Mouse (Mus musculus) 416B (cell line): ENCODE data around the gene Ntf5.

Experiments
- DNase-seq: peaks from one replicate; pipeline ENCODE4 v3.0.0; 2011; ENCODE audit warnings: low read depth

Ntf5 gene

GRCm38 (mm10) chr7:45403532-45404261, 9.8 kb upstream of the Ntf5 start:
- peak; percentile 88 for DNase-seq

GRCm38 (mm10) chr7:45405091-45406075, 8.1 kb upstream of the Ntf5 start, which contains the start of gene Kcna7:
TSS of gene Kcna7 (plus strand) at chr7:45405653.
- DNase-seq, result peak; percentile 76

- no peak for DNase-seq
Measured at GRCm38 (mm10) chr7:45406157-45407156, 7.0 kb upstream of the Ntf5 start.

GRCm38 (mm10) chr7:45407836-45408235, 5.7 kb upstream of the Ntf5 start:
- DNase-seq, result no peak

DNA sequence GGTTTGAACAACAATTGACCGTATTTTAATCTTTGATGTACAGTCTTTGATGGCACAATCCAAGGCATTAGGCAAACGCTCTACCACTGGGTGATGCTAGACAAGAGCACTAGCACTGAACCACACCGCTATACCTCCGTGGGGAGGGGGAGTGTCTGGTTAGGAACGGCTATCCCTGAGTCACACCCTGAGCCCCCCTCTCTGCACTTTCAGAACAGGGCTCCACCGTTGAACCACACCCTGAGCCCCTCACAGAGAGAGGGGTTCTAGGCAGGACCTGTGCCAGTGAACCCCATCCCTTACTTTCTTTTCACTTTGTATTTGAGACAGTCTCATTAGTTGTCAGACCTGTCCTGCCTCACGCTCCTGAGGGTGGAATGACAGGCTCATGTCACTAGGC, 5.1 kb upstream of the Ntf5 start:
- DNase-seq, result no peak

DNA sequence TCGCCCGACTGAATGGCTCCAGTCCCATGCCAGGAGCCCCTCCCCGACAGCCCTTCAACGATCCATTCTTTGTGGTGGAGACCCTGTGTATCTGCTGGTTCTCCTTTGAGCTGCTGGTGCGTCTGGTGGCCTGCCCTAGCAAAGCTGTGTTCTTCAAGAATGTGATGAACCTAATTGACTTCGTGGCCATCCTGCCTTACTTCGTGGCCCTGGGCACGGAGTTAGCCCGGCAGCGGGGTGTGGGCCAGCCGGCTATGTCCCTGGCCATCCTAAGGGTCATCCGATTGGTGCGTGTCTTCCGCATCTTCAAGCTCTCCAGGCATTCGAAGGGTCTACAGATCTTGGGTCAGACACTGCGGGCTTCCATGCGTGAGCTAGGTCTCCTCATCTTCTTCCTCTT, 4.5 kb upstream of the Ntf5 start:
- no peak for DNase-seq

DNA sequence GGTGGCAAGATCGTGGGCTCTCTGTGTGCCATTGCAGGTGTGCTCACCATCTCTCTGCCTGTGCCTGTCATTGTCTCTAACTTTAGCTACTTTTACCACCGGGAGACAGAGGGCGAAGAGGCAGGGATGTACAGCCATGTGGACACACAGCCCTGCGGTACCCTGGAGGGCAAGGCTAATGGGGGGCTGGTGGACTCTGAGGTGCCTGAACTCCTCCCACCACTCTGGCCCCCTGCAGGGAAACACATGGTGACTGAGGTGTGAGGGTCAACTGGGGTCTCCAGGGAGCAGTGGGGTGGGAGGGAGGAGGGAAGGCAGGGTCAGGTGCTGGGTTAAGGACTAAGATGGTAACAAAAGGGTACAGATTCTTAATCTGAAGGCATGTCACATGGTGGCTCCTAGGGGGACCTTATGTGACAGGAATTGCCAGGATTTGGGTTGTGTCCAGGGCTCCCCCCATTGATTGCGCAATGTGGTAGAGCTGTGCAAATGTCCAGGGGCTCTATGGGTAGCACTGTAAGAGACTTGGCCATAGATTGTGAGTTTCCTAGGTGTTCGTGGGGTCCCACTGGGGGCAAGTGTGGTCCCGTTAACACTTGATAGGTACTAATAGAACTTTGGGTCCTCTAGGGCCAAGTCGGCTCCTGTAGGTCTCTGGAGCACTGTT, 3.9 kb upstream of the Ntf5 start:
- no peak for DNase-seq

- no peak for DNase-seq
Measured at GRCm38 (mm10) chr7:45412421-45412820, 1.1 kb upstream of the Ntf5 start.

- no peak for DNase-seq
Measured at GRCm38 (mm10) chr7:45413864-45414739, 607 bp downstream of the Ntf5 start.

DNA sequence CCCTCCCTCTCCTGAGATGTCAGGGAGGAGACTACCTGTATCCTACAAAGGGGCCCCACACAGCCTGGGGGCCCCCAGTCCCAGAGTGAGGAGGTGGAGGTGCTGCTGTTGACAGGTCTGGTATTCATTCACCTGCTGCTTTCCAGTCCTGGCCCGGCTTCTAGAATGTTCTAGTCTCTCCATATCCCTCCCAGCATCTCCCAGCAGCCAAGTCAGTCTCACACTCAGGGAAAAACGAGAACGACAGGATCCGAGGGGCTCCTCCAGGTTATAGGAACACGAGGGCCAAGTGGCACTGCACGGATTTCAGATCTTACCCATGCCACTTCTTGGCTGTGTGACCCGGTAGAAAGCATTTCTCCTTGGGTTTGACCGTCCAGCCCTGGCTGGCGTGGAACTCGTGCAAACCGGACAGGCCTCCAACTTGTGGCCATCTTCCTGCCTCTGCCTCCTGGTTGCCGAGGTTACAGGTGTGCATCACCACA, 1.3 kb downstream of the Ntf5 start:
- no peak for DNase-seq

DNA sequence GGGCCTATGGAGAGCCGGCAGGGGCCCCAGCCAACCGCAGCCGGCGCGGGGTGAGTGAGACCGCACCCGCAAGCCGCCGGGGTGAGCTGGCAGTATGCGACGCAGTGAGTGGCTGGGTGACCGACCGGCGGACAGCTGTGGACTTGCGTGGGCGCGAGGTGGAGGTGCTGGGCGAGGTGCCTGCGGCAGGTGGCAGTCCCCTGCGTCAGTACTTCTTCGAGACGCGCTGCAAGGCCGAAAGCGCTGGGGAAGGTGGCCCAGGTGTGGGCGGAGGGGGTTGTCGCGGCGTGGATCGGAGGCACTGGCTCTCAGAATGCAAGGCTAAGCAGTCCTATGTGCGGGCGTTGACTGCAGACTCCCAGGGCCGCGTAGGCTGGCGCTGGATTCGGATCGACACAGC, 2.1 kb downstream of the Ntf5 start:
- DNase-seq, result no peak

GRCm38 (mm10) chr7:45417962-45418492, 4.5 kb downstream of the Ntf5 start:
- no peak for DNase-seq

DNA sequence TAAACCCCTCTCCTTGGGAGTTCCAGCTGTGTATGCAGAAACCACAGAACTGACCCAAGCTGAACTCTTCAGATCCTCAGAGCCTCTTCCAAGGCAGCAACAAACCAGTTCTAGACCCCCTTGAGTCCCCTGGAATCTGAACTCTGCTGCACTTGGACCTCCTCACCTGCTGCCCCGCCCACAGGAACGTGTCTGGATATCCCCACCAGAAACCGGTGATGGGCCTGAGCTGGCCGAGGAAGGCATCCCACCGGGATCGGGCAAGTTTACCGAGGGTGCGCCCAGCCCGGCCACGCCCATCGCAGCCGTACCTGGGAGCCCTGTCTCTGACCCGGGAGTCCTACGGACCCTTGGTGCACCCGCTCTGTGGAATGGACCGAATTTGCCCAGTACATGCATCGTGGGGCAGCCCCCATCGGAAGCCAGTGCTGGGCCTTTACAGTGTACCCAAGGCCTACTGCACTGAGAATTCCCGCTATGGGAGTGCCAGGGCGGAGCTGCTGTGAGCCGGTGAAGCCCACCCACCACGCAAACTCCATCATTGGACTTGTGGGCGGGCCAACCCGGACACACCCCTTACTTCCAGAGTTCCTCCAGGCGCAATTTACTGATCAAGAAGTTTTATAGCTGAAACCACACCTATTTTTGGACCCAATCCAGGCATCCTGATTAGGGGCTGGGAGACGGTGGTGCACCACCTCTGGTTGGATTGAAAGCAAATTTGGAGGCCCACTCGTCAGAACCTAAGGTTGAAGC, 6.5 kb downstream of the Ntf5 start:
- no peak for DNase-seq

DNA sequence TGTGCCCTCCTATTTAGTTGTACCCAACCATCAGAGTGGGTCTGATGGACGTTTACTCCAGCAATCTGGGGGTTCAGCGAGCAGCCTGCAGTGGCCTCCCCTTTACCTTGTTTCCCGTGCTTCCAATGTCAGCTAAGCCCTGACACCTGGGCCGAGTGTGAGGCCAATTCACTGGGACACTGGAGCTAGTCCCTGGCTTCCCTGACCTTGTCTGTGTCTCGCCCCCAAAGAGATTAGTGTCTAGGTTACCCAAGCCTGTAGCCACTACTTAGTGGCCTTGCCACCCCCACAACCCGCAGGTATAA, 7.1 kb downstream of the Ntf5 start, which contains the start of gene Lhb:
Gene Lhb (plus strand): TSS at position 206 of the 305 bp plus-strand sequence.
- no peak for DNase-seq

GRCm38 (mm10) chr7:45421194-45421593, 7.7 kb downstream of the Ntf5 start:
- DNase-seq, result no peak

DNA sequence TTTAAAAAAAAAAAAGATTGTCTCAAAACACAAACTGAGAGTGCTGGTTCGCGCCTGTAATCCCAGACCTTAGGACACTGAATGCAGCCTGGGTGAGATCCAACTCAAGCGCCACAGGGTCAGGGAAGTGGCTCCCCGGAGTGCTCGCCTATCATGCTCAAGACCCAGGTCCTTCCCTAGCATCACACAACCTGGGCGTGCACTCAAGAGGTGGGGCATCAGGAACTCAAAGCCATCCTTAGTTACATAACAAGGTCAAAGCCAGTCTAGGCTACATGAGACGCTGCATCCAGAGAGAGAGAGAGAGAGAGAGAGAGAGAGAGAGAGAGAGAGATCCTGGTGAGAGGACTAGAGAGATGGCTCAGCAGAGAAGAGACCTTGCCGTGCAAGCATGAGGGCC, 13.1 kb downstream of the Ntf5 start:
- no peak for DNase-seq

GRCm38 (mm10) chr7:45433835-45434202, 20.3 kb downstream of the Ntf5 start:
- DNase-seq, result no peak

- DNase-seq, result peak; percentile 100
Measured at GRCm38 (mm10) chr7:45434203-45435015, 20.9 kb downstream of the Ntf5 start, which contains the start of gene Gys1. TSS of gene Gys1 (plus strand) at chr7:45434844.
